Mouse (Mus musculus): ENCODE measurements around the gene Ubtf. TPM values are rescaled to one million over a fixed set of nuclear protein-coding genes. Genes with fewer than 3 reads are reported as not detected.
"Not testable (repeated sequence)": the region's sequence is repeated elsewhere in the genome, so short reads cannot be mapped to it uniquely, and the experiment has no call there.

Ubtf gene
- polyA plus RNA-seq, 1 experiment from 2014 or later, result 84.4 TPM

DNA sequence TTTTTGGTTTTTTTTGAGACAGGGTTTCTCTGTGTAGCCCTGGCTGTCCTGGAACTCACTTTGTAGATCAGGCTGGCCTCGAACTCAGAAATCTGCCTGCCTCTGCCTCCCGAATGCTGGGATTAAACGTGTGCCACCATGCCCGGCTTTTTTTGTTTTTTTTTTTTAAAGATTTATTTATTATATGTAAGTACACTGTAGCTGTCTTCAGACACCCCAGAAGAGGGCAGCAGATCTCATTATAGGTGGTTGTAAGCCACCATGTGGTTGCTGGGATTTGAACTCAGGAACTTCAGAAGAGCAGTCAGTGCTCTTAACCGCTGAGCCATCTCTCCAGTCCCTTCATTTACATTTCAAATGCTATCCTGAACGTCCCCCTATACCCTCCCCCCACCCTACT lies 39.3 kb downstream of the Ubtf start:
- DNase-seq; H3K9me3 ChIP-seq (ENCODE audit: control insufficient read depth, low read length); ATAC-seq (ENCODE audit: low FRiP score, low TSS enrichment); H3K4me2 ChIP-seq (ENCODE audit: low read length); H3K9ac ChIP-seq (replicated peaks; ENCODE audit: low read length); H3K27me3 ChIP-seq (ENCODE audit: control insufficient read depth, insufficient read depth, low read length); H3K27ac ChIP-seq (replicated peaks; ENCODE audit: low read depth, low read length); H3K36me3 ChIP-seq (ENCODE audit: control insufficient read depth, insufficient read depth, low read length); H3K4me3 ChIP-seq (replicated peaks; ENCODE audit: low read depth, low read length); H3K4me1 ChIP-seq (ENCODE audit: control insufficient read depth, insufficient read depth, low read length): not testable (repeated sequence)
- WGBS, result 73% methylated on average over 6 of the region's 6 CpGs

DNA sequence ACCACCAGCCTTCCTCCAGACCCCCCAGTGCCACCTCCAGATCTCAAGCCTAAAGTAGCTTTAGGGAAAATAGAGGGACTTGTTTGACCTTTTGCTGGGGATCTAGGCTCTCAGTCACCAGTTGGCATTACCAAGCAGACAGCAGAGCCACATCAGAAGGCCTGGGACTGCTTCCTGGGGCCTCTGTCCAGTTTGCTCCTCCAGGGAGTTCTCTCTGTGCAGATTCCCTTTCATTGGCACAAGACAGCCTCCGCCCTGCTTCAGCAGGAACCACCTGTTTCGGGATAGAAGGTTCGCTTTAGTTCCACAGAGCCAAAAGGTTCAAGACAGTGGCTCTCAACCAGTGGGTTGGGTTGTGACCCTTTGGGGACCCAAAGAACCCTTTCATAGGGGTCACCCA lies 39.9 kb downstream of the Ubtf start:
- ATAC-seq (ENCODE audit: low FRiP score, low TSS enrichment) (no peak), DNase-seq (no peak)
- WGBS, result 95% methylated on average over 3 of the region's 3 CpGs

DNA sequence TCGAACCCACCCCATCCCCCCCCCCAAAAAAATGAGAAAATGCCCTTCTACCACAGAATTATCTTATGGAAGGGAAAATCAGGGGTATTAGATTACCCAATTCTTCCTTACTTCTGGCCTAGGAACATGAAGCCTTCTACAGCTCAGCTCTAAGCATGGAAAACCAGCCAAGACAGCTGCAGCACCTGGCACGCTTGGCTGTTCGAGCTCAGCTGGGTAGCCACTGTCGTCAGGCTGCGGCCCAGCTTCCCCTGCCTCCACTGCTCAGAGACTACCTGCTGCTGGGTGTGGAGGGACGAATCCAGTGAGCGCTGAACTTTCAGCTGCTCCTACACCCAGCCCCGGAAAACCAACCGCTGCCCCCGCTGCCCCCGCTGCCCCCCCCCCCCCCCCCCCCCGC lies 41.8 kb downstream of the Ubtf start:
- Histone ChIP-seq H3K4me3 (replicated peaks; ENCODE audit: low read depth, low read length) (no peak overlapping the region), H3K4me2 (ENCODE audit: low read length) (no peak overlapping the region), H3K36me3 (ENCODE audit: control insufficient read depth, insufficient read depth, low read length) (no peaks in the 10 kb centered on the region), H3K4me1 (ENCODE audit: control insufficient read depth, insufficient read depth, low read length) (peaks cover 5% of the 10 kb centered on the region), H3K9ac (replicated peaks; ENCODE audit: low read length) (no peak overlapping the region), H3K9me3 (ENCODE audit: control insufficient read depth, low read length) (no peaks in the 10 kb centered on the region), H3K27ac (replicated peaks; ENCODE audit: low read depth, low read length) (no peak overlapping the region), H3K27me3 (ENCODE audit: control insufficient read depth, insufficient read depth, low read length) (0 out of 2 replicates have a peak, but pooled peaks cover 5% of the 10 kb centered on the region)
- DNase-seq, result no peak
- WGBS, result 37% methylated on average over 9 of the region's 12 CpGs
- no peak for ATAC-seq (ENCODE audit: low FRiP score, low TSS enrichment)

More for the DNA sequence above, 39.9 kb downstream of the Ubtf start:
- Histone ChIP-seq H3K4me2 (ENCODE audit: low read length) (no peak overlapping the region), H3K9me3 (ENCODE audit: control insufficient read depth, low read length) (no peaks in the 10 kb centered on the region), H3K27me3 (ENCODE audit: control insufficient read depth, insufficient read depth, low read length) (0 out of 2 replicates have a peak, but pooled peaks cover 5% of the 10 kb centered on the region), H3K27ac (replicated peaks; ENCODE audit: low read depth, low read length) (no peak overlapping the region), H3K9ac (replicated peaks; ENCODE audit: low read length) (no peak overlapping the region), H3K4me1 (ENCODE audit: control insufficient read depth, insufficient read depth, low read length) (peaks cover 5% of the 10 kb centered on the region), H3K4me3 (replicated peaks; ENCODE audit: low read depth, low read length) (no peak overlapping the region), H3K36me3 (ENCODE audit: control insufficient read depth, insufficient read depth, low read length) (no peaks in the 10 kb centered on the region)

DNA sequence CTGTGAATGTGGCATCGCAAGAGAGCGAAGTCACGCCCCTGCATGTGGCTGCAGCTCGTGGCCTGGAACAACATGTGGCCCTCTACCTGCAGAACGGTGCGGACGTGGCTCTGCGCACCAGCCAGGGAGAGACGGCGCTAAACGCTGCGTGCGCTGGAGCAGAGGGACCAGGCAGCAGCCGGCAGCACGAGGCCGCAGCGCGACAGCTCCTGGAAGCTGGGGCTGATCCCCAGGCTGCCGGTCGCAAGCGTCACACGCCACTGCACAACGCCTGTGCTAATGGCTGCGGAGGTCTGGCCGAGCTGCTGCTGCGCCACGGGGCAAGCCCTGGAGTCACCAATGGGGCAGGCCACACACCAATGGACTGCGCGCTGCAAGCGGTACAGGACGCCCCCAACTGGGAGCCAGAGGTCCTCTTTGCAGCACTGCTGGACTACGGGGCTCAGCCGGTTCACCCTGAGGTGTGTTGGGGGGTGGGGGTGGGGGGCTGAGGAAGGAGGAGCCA lies 43.1 kb downstream of the Ubtf start:
- H3K4me2 ChIP-seq (ENCODE audit: low read length), result peak overlapping the region; percentile 72
- WGBS, result under 1% methylated on average over 33 of the region's 33 CpGs
- DNase-seq (peak; percentile 74), ATAC-seq (ENCODE audit: low FRiP score, low TSS enrichment) (peak; percentile 40; the same call in 1 of the 2 replicates)
- H3K4me1 ChIP-seq (ENCODE audit: control insufficient read depth, insufficient read depth, low read length), result peaks cover 5% of the 10 kb centered on the region
- no peaks in the 10 kb centered on the region for H3K9me3 ChIP-seq (ENCODE audit: control insufficient read depth, low read length)
- H3K9ac ChIP-seq (replicated peaks; ENCODE audit: low read length), result peak overlapping the region; percentile 57
- H3K27me3 ChIP-seq (ENCODE audit: control insufficient read depth, insufficient read depth, low read length), result 0 out of 2 replicates have a peak, but pooled peaks cover 5% of the 10 kb centered on the region
- peak overlapping the region; percentile 28; the same call in 1 of the 2 replicates for H3K27ac ChIP-seq (replicated peaks; ENCODE audit: low read depth, low read length)
- H3K36me3 ChIP-seq (ENCODE audit: control insufficient read depth, insufficient read depth, low read length), result no peaks in the 10 kb centered on the region
- H3K4me3 ChIP-seq (replicated peaks; ENCODE audit: low read depth, low read length), result peak overlapping the region; percentile 35

DNA sequence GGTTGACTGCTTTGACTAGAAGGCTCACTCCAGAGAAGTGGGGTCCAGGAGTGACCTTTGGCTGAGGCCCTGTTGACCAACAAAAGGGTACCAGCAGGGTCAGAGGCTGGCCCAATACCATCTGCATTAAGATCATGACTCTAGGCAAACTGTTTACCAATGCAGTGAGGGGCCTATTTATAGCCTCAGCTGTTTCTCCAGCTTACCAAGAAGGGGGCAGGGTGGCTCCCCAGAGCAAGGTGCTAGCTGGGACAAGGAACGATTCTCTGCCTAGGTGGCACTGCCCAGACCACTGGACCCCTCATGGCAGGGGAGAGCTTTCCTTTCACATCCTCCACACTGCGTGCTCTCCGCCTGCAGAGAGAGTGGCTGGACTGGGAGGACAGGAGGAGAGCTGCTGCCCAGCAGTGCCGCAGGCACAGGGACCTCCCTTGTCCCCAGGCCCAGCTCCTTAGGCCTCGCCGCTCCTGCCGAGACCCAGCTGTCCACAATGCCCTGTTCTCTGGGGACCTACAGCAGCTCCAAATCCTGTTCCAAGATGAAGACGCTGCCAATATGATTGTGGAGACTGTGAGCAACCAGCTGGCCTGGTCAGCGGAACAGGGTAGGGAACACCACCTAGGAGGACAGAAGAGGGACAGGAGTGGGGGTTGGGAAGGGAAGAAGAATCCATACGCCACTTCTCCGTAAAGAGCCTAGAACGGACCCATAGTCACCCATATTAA lies 50.9 kb downstream of the Ubtf start, which contains the start of gene Asb16:
Gene Asb16, plus strand, starts transcription at position 224 of the 725 bp plus-strand sequence.
- no peak for ATAC-seq (ENCODE audit: low FRiP score, low TSS enrichment)
- H3K27ac ChIP-seq (replicated peaks; ENCODE audit: low read depth, low read length), result no peak within 1 kb of the TSS
- H3K4me1 ChIP-seq (ENCODE audit: control insufficient read depth, insufficient read depth, low read length), result no peaks in the 10 kb centered on the region
- no peaks in the 10 kb centered on the region for H3K36me3 ChIP-seq (ENCODE audit: control insufficient read depth, insufficient read depth, low read length)
- DNase-seq, result no peak
- H3K4me2 ChIP-seq (ENCODE audit: low read length), result no peak within 1 kb of the TSS
- no peak within 1 kb of the TSS for H3K4me3 ChIP-seq (replicated peaks; ENCODE audit: low read depth, low read length)
- H3K9ac ChIP-seq (replicated peaks; ENCODE audit: low read length), result no peak within 1 kb of the TSS
- 85% methylated on average over 12 of the region's 12 CpGs for WGBS
- no peaks in the 10 kb centered on the region for H3K27me3 ChIP-seq (ENCODE audit: control insufficient read depth, insufficient read depth, low read length)
- H3K9me3 ChIP-seq (ENCODE audit: control insufficient read depth, low read length), result no peaks in the 10 kb centered on the region

DNA sequence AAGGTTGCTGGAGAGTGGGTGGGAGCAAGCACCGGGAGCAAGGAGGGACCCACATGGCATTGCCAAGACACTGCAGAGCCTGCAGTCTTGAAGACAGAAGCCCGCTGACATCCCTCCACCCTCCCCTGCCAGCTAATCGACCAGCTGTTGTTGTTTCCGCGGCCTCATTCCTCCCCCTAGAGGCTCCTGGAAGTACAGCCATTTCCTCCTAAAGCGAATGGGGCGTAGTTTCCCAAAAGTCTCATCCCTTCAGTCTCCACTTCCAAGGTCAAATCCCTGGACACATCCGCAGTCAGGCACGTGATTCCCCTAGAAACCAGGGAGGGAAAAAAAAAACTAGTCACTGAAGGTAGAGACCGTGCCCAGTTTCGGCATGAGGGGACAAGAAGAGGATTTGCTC lies 52.1 kb downstream of the Ubtf start:
- Histone ChIP-seq H3K27me3 (ENCODE audit: control insufficient read depth, insufficient read depth, low read length) (no peaks in the 10 kb centered on the region), H3K4me2 (ENCODE audit: low read length) (no peak overlapping the region; the same call in 1 of the 2 replicates), H3K4me3 (replicated peaks; ENCODE audit: low read depth, low read length) (no peak overlapping the region), H3K9me3 (ENCODE audit: control insufficient read depth, low read length) (no peaks in the 10 kb centered on the region), H3K36me3 (ENCODE audit: control insufficient read depth, insufficient read depth, low read length) (no peaks in the 10 kb centered on the region), H3K4me1 (ENCODE audit: control insufficient read depth, insufficient read depth, low read length) (no peaks in the 10 kb centered on the region), H3K9ac (replicated peaks; ENCODE audit: low read length) (no peak overlapping the region; the same call in 1 of the 2 replicates), H3K27ac (replicated peaks; ENCODE audit: low read depth, low read length) (0 out of 2 replicates have a peak overlapping the region, but pooled peaks have one; percentile 26)
- DNase-seq (peak; percentile 87), ATAC-seq (ENCODE audit: low FRiP score, low TSS enrichment) (no peak; the same call in 1 of the 2 replicates)
- 8% methylated on average over 11 of the region's 11 CpGs for WGBS

DNA sequence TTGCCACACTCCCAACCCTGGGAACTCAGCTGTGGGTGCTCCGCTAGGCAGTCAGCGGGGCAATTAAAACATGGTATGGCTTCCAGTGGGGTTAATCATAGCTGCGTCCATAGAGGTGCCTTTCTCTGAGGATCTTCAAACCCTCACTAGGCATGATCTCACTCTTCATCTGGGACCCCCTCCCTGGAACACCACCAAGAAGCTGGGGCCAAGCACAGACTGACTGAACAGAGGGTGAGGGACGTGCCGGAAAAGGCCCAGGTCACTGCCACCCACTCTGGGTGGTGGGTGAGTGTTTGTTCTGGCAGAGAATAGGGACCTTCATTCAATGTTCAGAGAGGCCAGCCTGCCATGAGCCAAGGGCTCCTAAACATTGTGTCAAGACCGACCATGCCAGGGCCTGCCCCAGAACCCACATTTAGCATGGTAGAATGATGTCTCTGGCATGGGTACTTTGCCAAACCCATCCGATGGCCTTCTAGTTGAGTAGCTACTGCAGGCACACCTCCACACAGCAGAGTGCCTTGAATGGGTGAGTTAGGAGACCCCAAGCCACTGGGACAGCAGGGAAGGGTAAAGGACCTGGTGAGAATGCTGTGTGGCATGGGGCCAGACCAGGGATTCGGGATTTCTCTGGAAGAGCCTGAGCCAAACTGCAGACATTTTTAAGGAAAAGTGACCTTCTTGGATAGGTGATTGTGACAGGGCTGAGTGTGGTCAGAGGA lies 52.7 kb downstream of the Ubtf start:
- Histone ChIP-seq H3K9ac (replicated peaks; ENCODE audit: low read length) (no peak overlapping the region; the same call in 1 of the 2 replicates), H3K27ac (replicated peaks; ENCODE audit: low read depth, low read length) (0 out of 2 replicates have a peak overlapping the region, but pooled peaks have one; percentile 26), H3K27me3 (ENCODE audit: control insufficient read depth, insufficient read depth, low read length) (no peaks in the 10 kb centered on the region), H3K36me3 (ENCODE audit: control insufficient read depth, insufficient read depth, low read length) (no peaks in the 10 kb centered on the region), H3K4me1 (ENCODE audit: control insufficient read depth, insufficient read depth, low read length) (no peaks in the 10 kb centered on the region), H3K9me3 (ENCODE audit: control insufficient read depth, low read length) (no peaks in the 10 kb centered on the region), H3K4me3 (replicated peaks; ENCODE audit: low read depth, low read length) (no peak overlapping the region), H3K4me2 (ENCODE audit: low read length) (no peak overlapping the region)
- ATAC-seq (ENCODE audit: low FRiP score, low TSS enrichment) (no peak), DNase-seq (no peak)
- WGBS, result 89% methylated on average over 8 of the region's 8 CpGs

DNA sequence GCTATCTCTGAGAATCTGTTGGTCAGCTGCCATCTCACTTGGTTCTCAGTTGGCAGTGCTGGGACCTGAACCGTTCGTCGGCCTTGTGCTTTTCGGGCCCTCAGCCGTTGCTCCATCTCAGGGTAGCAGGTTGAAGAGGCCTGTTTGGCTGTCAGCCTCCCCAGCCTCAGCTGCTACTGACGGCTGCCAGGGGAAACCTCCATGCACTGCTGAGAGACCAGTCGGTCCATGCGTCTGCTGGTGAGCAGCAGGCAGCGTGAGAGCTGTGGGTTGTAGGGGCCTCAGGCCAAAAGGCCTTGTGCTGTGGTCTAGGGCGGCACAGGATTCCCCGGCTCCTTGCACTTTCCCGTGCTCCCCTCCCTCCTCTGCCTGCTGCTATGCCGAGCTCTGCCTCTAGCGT lies 53.7 kb downstream of the Ubtf start:
- no peak overlapping the region for H3K27ac ChIP-seq (replicated peaks; ENCODE audit: low read depth, low read length)
- H3K27me3 ChIP-seq (ENCODE audit: control insufficient read depth, insufficient read depth, low read length), result no peaks in the 10 kb centered on the region
- ATAC-seq (ENCODE audit: low FRiP score, low TSS enrichment), result no peak
- no peak overlapping the region for H3K4me2 ChIP-seq (ENCODE audit: low read length)
- no peaks in the 10 kb centered on the region for H3K9me3 ChIP-seq (ENCODE audit: control insufficient read depth, low read length)
- DNase-seq, result no peak
- no peak overlapping the region for H3K9ac ChIP-seq (replicated peaks; ENCODE audit: low read length)
- 60% methylated on average over 14 of the region's 14 CpGs for WGBS
- no peak overlapping the region for H3K4me3 ChIP-seq (replicated peaks; ENCODE audit: low read depth, low read length)
- H3K4me1 ChIP-seq (ENCODE audit: control insufficient read depth, insufficient read depth, low read length), result no peaks in the 10 kb centered on the region
- no peaks in the 10 kb centered on the region for H3K36me3 ChIP-seq (ENCODE audit: control insufficient read depth, insufficient read depth, low read length)

All from midbrain, embryonic 14.5 days (tissue).